Mouse (Mus musculus): Measurements from ENCODE around the gene Gm11634. TPM values are rescaled to one million over a fixed set of nuclear protein-coding genes. Genes with fewer than 3 reads are reported as not detected.

The Gm11634 gene
- polyA plus RNA-seq (2012; rRNA removed) = not detected in 2 replicates

DNA sequence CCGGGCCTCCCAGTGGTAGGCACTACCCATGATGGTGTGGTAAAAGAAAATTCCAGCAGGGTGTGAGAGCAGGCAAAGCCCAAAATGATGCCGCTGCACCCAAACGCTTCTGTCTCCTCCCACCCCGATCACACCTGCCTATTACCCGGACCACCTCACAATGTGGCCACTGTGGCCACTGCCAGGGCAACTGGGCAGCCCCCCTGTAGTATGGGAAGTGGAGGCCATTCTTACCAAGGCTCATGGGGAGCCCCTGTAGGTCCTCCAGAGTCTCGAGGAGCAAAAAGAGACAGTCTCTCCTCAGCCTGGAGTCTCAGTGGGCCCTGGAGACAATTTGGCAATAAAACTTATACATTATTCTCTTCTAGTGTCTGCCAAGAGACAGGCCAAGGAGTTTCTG is at the start of gene Gm11634:
Gene Gm11634 (minus strand): TSS at position 101 of the 400 bp plus-strand sequence.

DNA sequence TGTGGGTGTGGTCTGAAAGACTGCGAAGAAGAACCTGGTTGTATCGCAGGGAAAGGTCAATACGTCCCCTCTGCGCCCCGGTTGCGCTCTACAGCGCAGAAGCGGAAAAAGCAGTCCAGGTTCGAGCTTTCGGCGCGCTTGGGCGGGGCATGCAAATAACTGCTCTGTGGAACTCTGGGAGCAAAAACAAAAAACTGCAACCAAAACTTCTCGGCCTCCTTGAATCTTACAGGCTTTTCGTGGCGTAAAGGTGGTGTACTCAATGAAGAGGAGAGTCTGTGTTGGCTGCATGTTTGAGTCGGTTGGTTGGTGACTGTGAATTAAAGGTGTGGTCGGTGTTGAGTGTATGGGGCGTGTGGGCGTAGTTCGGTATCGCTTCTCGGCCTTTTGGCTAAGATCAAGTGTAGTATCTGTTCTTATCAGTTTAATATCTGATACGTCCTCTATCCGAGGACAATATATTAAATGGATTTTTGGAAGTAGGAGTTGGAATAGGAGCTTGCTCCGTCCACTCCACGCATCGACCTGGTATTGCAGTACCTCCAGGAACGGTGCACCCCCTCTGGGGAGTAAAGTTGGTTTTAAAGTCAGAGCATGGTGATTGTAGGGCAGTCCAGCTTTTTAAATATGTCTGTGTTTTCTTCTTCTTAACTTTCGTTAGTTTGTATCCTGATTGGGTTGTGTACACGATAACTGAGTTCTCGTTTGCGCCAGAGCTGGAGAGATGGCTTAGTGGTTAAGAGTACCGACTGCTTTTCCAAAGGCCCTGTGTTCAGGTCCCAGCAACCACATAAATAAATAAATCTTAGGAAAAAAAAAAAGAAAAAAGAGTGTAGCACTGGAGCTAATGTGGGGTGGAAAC is 28.2 kb upstream of the Gm11634 start, which contains the start of gene Rdm1:
Gene Rdm1 (plus strand): TSS at position 201 of the 862 bp plus-strand sequence.

DNA sequence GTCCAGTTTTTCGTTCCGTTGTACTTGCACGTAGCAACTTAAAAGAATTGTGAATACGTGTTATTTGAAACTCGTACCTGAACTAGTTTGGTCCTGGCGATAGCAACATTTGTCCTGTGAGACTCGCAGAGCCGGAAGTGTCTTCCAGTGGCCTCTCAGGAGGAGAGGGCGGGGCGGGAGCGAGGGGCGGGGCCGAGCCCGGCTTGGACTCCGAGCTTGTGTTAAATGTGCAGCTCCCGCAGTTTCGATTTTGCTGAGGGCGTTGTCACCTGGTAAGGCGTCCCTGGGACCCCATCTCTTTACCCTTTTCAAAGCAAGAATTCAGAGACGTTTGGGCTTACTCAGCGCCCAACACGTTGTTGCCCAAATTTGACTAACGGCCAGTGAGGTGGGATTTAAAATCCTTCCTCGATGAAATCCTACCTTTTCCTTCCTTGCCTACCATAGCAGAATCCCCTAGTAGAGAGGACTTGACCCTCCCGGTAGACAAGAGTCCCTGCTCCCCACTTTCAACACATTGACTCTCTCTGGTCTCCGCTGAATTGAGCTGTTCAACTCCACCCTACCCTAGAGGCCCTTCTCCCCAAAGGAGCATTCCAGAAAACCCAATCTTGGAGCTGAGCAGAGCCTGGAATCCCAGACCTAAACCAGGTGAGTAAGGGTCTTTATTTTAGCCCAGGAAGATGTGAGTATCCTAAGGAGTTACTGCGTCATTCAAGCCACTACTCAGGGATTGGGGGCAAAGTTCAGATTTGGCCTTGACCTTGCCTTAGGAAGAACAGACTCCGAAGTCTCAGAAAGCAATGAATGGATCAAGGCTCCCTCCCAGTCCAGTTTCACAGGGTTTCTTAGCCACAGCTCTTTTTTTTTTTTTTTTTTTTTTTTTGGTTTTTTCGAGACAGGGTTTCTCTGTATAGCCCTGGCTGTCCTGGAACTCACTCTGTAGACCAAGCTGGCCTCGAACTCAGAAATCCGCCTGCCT is 16.7 kb downstream of the Gm11634 start, which contains the start of gene Tmem106a:
Gene Tmem106a (plus strand): TSS at position 189 of the 982 bp plus-strand sequence.

GRCm38 (mm10) chr11:101551751-101552475 is 47.1 kb downstream of the Gm11634 start, which contains the start of the genes Brca1 and Nbr1:
TSS of gene Brca1 (minus strand) at chr11:101551955.
TSS of gene Nbr1 (plus strand) at chr11:101552149.

Other genes with a start within 250 kb of the Gm11634 start
- 0.01 TPM in 2 replicates for gene G6pc, start 231.7 kb downstream of the Gm11634 start, polyA plus RNA-seq (2012; rRNA removed)
- 26.3 and 29.3 TPM in 2 replicates for gene Aarsd1, start 181.6 kb downstream of the Gm11634 start, polyA plus RNA-seq (2012; rRNA removed)
- 1.2 and 1.4 TPM in 2 replicates for gene Gm27029, start 174.5 kb downstream of the Gm11634 start, polyA plus RNA-seq (2012; rRNA removed)
- gene Rundc1, start 174.2 kb downstream of the Gm11634 start, polyA plus RNA-seq (2012; rRNA removed) = 3.4 and 4.2 TPM in 2 replicates
- gene Ptges3l, start 173.9 kb downstream of the Gm11634 start, polyA plus RNA-seq (2012; rRNA removed) = 0.92 and 1.4 TPM in 2 replicates
- 934 and 1,025 TPM in 2 replicates for gene Rpl27, start 157.0 kb downstream of the Gm11634 start, polyA plus RNA-seq (2012; rRNA removed)
- 19.6 and 24.0 TPM in 2 replicates for gene Ifi35, start 150.8 kb downstream of the Gm11634 start, polyA plus RNA-seq (2012; rRNA removed)
- 2.7 and 3.3 TPM in 2 replicates for gene Rnd2, start 134.3 kb downstream of the Gm11634 start, polyA plus RNA-seq (2012; rRNA removed)
- gene Vat1, start 133.0 kb downstream of the Gm11634 start, polyA plus RNA-seq (2012; rRNA removed) = 8.3 and 9.3 TPM in 2 replicates
- gene Brca1, start 47.3 kb downstream of the Gm11634 start, polyA plus RNA-seq (2012; rRNA removed) = 9.0 and 10.8 TPM in 2 replicates
- 24.0 and 27.6 TPM in 2 replicates for gene Nbr1, start 47.1 kb downstream of the Gm11634 start, polyA plus RNA-seq (2012; rRNA removed)
- 4.8 and 7.8 TPM in 2 replicates for gene Tmem106a, start 17.0 kb downstream of the Gm11634 start, polyA plus RNA-seq (2012; rRNA removed)
- 4.7 and 5.6 TPM in 2 replicates for gene Rdm1, start 27.9 kb upstream of the Gm11634 start, polyA plus RNA-seq (2012; rRNA removed)
- 0.89 and 1.2 TPM in 2 replicates for gene Arl4d, start 66.3 kb upstream of the Gm11634 start, polyA plus RNA-seq (2012; rRNA removed)
- 8.7 and 10.0 TPM in 2 replicates for gene Dhx8, start 133.7 kb upstream of the Gm11634 start, polyA plus RNA-seq (2012; rRNA removed)
- gene Etv4, start 186.1 kb upstream of the Gm11634 start, polyA plus RNA-seq (2012; rRNA removed) = 0.37 and 0.40 TPM in 2 replicates

Data from liver, embryonic 14 days (tissue).